Mouse (Mus musculus): ENCODE data around the gene Rbm5.

The Rbm5 gene

DNA sequence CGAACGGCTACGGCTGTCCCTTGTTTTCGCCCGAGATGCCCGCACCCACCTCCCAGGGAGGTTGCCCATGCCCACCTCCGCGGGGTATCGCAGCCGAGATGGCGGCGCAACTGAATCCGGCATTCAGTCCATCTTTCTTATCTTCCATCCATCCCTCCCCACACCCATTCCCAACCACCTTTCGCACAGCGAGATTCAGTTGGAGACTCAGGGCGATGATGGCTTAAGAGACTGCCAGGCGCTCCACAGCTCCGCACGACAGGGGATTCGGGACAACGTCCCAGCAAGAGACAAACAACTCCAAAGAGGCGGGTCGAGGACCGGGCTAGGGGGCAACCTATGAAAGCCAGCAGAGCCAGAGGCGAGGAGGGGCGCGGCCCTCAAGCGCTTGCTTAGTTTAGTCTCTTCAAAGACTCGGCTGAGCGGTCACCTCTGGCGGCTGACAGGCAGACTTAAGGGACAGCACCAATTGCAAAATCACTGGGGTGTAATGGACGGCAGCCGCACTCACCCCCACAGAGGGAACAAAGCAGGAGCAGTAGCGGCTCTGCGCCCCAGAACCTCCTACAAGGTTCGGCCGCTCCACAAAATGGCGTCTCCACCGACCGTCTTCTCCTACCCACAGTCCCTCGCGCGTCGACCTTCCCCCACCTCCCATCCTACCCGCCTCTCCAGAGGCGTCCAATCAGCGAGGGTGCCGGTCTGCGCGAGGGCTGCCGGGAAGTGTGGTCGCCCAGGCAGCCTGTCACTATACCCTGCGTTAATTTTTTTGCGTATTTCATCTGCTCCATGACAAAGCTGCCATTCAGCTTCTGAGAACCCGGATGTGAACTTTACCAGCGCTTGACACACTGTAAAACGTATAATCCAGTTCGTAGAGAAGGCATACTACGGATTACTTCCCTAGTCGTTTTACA lies at the start of gene Rbm5:
Rbm5 (minus strand) TSS at position 623 of the 917 bp plus-strand sequence.
- peak; percentile 89 for DNase-seq

DNA sequence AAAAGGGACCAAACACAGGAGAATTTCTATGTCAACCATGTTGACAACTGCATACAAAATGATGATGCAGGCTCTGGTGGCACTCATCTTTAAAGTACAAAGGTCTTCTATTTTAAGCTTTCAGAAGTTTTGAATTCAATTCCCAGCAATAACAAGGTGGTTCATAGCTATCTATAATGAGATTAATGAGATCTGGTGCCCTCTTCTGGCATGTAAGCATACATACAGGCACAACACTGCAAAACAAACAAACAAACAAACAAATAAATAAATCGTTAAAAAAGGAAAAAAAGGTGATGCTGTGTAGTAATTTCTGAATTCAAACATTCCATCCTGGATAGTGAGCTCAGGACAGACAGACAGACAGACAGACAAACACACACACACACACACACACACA lies 41.3 kb upstream of the Rbm5 start:
- no peak for DNase-seq

DNA sequence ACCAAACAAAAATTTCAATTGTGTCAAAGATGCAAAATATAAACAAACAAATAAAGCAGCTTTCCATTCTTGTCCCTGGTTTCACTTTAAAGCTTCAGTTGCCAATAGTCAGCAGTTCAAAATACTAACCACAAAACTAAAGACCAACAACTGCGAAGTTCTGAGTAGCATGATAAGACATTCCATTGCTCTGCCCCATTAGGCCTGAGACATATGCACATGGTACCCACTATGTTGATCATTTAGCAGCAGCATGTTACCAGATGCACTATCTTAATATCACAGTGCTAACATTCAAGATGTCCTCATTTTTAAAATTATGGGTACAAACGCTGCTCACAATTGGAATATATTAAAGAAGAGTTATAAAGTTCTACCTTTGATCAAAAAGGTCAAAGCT lies 40.2 kb upstream of the Rbm5 start:
- no peak for DNase-seq

DNA sequence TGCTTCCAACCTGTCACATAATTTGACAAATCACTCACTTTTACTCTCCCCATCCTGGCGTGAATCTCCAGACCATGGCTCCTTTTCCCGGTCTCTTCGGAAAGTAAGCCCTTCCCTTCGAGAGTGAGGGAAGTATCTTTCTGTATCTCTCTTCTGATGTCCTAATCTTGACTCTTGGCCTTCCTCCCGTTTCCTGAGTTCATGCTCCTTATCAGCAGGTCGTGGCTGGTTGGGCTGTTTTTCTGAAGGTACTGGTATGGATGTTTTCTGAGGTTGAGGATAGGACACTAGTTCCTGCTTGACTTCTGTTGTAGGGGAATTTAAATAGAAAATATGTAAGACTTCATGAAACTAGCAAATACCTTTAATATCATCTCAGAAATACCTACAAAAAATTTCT lies 20.9 kb upstream of the Rbm5 start:
- no peak for DNase-seq

DNA sequence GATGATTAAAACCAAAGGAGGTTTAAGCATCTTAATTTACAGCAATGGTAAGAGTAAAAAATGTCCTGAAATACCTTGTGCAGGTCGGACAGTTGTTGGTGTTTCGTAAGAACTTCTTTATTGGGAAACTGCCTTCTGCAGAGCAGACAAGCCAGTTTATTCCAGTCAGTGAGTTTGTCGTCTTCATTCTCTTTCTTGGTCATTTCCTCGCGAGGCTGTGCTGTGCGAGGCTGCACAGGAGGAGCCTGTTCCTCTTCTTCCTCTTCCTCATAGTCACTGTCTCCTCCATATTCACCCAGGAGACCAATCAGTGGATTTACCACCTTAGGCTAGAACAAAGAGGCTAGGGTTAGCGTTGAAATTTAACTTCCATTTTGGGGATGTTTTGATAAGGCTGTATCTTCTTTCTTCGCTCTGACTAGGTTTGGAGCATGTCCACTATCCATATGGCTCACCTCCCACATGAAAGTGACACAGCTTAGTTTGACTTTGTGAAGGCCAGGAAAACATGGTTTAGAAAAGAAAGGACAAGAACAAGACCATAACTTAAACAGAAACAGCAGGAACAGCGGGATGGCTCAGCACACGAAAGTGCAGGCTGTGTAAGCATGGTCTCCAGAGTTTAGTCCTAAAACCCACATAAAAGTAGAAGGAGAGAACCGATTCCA lies 11.9 kb upstream of the Rbm5 start:
- DNase-seq, result no peak

DNA sequence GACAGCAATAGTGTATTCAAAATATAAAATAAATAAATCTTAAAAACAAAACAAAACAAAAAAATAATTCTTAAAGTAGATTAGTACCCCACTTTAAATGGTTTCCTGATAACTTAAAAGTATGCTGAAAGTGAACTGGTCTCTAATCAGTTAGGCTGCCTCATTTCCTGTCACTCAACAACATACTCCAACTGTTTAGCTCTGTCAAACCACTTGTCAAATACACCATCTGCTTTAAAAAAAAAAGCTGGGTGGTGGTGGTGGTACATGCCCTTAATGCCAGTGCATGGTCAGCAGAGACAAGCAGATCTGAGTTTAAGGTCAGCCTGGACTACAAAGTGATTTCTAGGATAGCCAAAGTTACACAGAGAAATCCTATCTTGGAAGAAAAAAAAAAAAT lies 6.0 kb upstream of the Rbm5 start:
- no peak for DNase-seq

DNA sequence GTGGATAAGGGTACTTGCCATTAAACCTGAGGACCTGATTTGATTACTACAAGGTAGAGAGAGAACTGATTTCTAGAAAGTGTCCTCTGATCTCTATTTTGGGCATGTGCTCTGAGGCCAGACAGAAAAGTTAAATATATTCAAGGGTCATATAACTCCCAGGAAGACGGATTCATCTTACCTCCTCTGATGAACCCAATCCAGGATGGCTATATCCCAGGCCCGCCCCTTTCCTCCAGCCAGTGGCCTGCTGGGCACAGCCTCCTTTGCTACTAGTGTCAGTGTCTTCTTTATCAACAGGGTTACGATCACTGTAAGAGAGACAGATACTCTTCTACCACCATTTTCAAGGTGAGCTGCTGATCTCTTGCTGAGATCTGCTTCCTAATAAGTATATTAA lies 3.6 kb upstream of the Rbm5 start:
- DNase-seq, result no peak

DNA sequence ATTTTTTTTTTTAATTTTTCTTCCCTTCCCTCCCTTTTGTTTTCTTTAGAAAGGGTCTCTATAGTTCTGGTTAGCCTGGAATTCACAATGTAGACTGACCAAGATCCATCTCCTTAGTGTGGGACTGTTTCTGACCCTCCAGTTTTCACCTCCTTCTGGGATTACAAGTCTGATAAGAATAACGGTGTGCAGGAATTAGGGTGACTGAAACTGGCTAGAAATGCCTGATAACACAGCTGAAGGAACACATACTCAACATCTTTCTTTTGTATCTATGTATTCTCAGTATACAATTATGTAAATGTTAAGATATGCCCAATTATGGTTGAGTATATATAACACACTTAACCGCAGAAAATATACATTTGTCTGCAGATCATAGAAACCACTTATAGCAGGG lies 986 bp upstream of the Rbm5 start:
- no peak for DNase-seq

DNA sequence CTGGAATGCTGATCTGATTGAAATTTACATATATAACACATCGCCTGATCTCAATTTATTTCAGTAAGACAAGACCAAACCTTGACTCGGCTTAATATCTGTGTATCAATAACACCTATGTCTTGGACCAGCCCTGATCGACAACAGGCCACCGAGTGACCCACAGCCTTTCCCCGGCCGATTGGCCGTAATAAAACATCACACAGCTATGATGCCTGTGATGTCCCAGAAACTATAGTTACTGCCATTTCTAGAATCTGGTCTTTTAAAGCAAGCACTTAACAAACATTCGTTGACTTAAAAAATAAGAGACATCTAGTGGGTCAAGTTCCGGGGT lies 791 bp downstream of the Rbm5 start:
- no peak for DNase-seq

DNA sequence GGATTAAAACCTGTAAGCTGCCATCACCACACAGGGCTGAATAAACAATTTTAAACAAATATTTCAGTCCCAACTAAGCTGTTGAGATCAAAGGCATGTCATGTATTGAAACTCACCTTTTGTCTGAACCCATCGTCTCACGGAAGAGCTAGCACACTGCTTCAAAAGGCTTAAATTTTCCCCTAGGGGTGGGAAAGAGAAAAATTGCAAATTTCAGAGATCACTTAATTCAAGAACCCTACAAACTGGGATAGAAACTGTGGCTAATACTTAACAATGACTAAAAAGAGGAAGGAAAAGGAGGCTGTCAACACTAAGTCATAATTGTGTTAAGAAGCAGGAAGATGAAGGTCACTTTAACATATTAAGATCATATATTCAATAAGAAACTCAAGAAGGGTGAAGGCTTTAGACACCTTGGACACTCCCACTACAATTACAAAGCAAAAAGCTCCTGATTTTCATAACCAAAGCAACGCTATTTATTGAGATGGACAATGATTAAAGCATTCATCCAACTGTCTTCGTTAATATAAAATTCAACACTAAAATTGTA lies 1.3 kb downstream of the Rbm5 start:
- DNase-seq, result no peak

DNA sequence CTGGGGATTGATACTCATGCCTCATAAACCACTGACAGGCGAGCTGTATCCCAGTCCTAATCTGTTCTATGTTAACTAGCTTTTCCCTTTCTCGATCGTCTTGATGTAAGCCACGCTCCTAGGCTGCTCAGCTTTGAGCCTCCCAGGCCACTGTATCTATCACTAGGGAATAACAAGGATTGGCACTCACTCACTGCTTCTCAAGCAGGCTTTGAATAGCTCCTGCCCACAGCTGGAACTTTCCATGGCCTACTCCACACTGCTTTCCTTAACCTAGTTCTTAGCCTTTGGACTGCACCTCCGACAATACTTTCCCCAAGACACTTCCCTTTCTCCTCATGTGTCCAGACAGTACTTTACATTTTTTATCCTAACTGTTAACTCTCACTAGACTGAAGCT lies 1.9 kb downstream of the Rbm5 start:
- DNase-seq, result no peak

DNA sequence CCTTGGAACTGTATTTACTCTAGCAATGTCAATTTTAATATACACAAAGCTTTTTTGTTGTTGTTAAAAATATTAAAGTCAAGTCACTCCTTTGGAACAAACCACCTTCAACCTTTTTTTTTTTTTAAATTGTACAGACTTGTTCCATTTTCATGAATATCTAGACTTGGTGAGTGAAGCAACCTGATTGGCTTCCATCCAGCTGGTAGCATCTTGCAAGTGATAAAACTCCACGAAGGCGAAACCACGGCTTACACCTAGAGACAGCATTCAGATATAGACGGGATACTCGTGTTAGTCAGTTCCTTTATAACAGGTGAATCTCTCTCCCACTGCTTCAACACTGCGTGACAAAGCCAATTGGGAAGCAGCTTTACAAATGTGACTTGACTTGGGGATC lies 11.2 kb downstream of the Rbm5 start:
- no peak for DNase-seq

DNA sequence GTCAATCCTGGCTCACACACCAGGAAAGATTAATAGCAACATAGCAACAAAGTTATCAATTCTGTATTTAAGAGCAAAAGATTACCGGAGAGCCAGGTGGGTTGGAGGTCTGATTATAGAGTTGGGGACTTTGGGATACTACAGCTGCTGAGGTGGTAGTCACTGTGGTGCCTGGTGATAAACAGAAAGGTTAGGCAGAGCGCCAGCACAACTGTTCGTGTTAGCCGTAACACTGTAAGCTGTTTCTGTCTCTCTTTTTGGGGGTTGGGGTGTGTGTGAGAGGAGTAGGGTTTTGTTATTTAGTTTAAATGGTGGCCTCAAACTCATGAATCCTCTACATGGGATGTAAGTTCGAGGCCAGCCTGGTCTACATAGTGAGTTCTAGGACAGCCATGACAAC lies 20.4 kb downstream of the Rbm5 start:
- no peak for DNase-seq

DNA sequence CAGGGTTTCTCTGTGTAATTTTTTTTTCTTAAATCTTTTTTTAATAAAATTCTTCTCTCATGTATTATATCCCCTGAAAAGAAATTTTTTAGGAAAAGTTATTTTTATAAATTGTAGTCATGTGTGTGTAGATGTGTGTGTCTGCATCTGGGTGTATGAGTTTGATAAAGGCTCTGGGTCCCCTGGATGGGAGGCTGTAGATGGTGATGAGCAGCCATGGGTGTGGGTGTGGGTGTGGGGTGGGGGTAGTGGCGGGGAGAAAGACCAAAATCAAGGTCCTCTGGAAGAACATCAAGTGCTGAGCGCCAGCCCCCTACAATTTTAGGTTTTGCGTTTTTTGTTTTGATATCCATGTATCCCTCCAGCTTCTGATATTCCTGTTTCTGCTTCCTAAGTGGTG lies 22.7 kb downstream of the Rbm5 start:
- no peak for DNase-seq

DNA sequence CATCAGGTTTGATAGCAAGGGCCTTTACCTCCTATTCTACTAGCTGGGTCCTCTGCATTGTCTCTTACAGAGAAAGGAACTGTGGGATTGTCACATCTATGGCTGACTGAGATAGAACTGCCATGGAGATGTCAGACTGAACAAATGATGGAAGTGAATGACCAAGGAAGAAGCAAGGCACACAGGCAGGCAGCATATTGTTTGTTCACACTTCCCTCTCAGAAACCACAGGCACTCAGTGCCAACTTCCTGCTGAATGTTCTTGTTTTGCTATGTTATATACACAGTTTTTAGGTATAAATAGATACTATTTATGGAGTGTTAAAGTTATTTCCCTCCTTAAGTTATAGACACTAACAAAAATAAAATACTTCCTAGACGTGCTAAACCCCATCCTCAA lies 23.5 kb downstream of the Rbm5 start:
- DNase-seq, result no peak

DNA sequence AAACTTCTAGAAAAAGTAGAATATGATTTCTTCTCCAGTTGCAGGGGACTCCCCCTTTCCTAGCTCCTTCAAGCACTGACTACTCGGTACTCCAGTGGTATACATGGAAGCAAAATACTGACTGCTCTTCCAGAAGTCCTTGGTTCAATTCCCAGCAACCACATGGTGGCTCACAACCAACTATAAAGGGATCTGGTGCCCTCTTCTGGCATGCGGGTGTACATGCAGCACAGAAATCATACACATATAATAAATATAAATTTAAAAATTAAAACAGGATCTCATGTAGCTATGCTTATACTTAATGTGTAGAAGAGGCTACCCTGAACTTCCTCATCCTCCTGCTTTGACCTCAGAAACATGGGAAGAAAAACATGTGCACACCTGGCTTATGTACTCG lies 24.1 kb downstream of the Rbm5 start:
- no peak for DNase-seq

DNA sequence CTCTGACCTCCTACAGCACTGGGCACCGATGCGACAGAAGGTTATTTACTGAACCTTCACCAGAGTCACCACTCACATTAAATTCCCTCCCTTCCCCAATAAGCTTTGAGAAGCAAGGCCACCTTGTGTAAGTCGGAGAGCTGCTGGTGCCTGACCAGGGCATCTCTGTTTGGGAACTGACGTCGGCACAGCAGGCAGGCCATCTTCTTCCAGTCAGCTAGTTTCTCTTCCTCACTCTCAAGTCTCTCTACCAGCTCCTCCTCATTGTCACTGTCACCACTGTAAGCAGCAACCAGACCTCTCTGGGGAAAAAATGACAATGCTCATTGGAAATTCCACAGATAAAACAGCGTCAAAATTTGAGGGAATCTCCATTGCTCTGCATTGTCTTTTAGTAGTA lies 26.7 kb downstream of the Rbm5 start:
- DNase-seq, result no peak

DNA sequence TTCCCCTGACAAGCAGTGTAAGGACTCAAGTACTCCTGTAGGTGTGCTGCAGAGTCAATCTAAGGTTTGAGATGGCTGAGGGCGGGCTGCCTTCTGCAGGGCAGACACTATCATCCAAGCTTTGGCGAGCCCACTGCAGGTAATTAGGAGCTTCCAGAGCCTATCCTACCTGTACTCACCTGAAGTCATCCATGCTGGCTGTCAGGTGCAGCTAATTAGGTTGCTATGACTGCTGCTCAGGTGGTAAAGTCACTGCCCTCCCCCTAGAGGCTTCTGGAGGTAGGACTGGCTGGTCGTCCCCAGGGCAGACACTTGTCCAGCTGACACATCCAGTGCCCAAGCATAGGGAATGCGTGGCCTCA lies 32.0 kb downstream of the Rbm5 start:
- DNase-seq, result no peak

DNA sequence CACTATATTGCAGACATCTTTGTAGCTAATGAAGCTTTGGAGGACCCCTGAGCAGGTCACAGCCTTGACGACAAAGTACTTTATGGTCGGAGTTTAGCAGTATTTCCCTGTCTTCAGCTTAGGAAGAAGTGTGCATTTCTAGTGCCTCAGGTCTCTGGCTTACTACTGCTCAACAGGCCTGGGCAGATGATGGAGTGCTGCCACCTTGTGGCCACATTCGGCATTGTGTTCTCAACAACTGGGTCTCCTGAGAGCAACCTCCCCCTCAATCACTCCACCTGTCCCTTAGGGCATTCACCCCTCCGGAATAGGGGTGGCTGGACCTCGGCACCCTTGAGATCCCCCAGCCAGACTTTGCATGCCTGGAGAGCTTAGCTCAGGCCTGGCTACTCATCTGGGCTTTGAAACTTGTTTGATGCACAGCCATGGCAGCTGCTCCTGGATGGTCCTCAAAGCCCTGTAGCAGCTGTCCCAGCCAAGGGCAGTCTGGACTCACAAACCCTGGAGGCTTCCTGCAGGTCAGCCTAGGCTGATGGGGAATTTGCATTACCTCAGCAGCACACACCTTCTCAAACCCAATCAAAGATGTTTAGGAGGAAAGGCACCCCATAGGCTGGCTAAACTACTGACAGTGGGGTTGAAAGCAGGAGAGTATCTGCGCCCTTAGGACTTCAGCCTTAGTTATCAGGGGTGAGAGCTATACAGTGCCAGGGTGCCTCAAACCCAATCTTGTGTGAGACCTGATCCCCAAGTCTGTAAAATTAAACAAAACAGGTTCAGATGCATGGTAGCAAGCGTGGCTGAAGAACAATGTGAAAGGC lies 32.6 kb downstream of the Rbm5 start:
- peak; percentile 85 for DNase-seq

DNA sequence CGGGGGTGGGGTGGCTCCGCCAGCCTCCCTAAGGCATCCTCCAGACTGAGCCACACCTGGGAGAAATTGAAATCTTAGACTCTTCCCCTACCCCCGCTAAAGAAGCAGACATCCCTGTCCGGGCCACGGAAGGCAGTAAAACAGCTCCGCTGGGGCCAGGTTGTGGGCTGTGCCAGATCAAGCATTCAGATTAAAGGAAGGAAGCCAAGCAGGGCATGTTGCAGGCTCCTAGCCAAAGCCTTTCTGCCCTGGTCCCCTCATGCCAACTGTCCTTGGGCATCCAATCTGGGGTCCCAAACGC lies 34.7 kb downstream of the Rbm5 start:
- peak; percentile 29 for DNase-seq

DNA sequence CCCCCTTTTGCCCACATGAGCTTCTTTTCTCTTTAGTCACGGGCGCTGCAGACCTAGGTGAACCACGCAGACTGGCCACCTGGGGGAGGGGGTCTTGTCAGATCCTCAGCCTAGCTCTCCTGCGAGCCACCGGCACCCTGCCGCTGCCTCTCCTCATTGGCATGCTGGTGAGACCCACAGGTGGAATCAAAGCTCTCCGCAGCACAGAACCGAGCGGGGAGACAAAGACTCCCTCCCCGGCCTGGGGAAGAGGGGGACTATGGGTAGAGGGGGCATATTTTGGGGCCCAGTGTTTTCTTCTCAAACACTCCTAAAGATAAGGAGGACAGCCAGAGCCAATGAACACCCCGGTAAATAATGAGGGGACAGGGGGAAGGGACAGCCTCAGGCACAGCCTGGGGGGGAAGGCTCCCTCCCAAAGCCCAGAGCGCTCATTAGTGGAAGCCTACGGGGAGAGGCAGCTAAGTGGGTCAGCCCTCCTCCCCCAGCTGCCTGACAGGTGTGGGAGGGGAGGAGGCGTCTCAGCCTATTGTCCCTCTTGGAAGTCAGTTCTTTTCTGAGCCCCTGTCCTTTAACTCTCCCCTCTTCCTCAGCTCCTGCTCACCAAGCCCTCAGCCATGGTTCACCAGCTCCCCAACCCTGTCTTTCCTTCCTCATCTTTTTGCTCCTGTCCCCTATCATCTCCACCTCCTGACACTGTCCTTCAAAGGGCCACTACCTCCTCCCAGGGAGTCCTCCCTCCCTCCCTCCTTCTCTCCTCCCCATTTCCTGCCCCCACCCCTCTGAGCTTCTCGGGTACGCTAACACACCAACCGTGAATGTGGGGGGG lies 35.2 kb downstream of the Rbm5 start:
- DNase-seq, result no peak

DNA sequence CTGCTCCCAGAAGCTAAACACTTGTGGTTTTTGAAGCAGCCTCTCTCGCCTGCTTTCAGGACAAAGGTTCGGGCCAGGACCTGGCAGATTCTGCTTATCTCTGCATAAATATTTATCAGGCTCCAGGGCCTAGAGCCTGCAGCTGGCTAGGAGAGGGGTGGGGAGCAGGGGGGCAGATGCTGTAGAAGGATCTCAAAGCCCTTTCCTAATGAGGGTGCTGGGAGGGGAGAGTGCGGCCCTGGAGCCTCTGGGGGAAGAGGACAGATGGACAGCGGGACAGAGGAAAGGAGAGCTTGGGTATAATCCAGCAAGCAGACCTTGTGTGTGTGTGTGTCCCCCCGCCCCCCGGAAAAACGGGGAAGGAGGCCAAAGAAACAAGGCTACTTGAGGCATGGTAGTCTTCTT lies 36.2 kb downstream of the Rbm5 start:
- DNase-seq, result no peak

DNA sequence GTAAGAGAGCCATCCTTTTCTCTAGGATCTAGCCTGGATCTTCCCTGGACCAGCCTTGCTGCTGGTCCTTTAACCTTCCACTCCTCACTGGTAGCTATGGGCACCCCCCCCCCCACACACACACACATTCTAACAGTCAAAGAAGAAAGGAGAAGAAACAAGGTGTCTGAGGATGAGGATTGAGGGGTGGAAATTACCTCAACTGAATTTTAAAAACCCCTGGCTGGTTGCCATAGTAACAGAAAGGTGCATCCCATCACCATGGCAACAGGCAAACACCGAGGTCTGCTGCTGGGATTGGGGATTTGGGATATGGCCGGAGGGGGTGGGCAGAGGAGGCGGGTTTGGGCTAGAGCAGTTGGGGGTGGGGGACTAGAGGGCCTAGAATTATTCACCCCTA lies 41.1 kb downstream of the Rbm5 start:
- DNase-seq, result no peak
